Mouse (Mus musculus) embryonic facial prominence, embryonic 12.5 days (tissue): ENCODE data around the gene Fam198a. TPM values are rescaled to one million over a fixed set of nuclear protein-coding genes. Genes with fewer than 3 reads are reported as not detected.

Experiments
- ATAC-seq: fragments of 200-750 bp; cut with Nextera tagmentation; 2 replicates; pipeline ENCODE4 v1.8.0; 2017; ENCODE audit not compliant: insufficient number of reproducible peaks, insufficient read depth, low FRiP score, low TSS enrichment
- H3K27ac ChIP-seq: fragments of 300-500 bp; sonication (generic); 2 replicates; pipeline ENCODE4 v1.5.1; 2016; ENCODE audit warnings: mild to moderate bottlenecking
- H3K27me3 ChIP-seq: fragments of 300-500 bp; sonication (generic); 2 replicates; pipeline ENCODE4 v1.6.1; 2016; ENCODE audit warnings: mild to moderate bottlenecking, moderate library complexity
- H3K36me3 ChIP-seq: fragments of 300-500 bp; sonication (generic); 2 replicates; pipeline ENCODE4 v1.6.1; 2016; ENCODE audit warnings: mild to moderate bottlenecking
- H3K4me1 ChIP-seq: fragments of 300-500 bp; sonication (generic); 2 replicates; pipeline ENCODE4 v1.6.1; 2016
- H3K4me2 ChIP-seq: fragments of 300-500 bp; sonication (generic); replicated peaks from 2 replicates; pipeline ENCODE4 v1.6.1; 2016; ENCODE audit warnings: mild to moderate bottlenecking, moderate library complexity
- H3K4me3 ChIP-seq: fragments of 300-500 bp; sonication (generic); 2 replicates; pipeline ENCODE4 v1.5.1; 2016; ENCODE audit warnings: mild to moderate bottlenecking
- H3K9ac ChIP-seq: fragments of 300-500 bp; sonication (generic); 2 replicates; pipeline ENCODE4 v1.6.1; 2016; ENCODE audit warnings: mild to moderate bottlenecking, moderate library complexity
- H3K9me3 ChIP-seq: fragments of 300-500 bp; sonication (generic); 2 replicates; pipeline ENCODE4 v1.6.1; 2016; ENCODE audit warnings: mild to moderate bottlenecking, moderate library complexity
- WGBS: fragments of 180-500 bp; shearing (Covaris S2); methylation state at CpG from one replicate; pipeline ENCODE4 v1.1.7; 2016; 5-methylcytosine and 5-hydroxymethylcytosine counted together
- polyA plus RNA-seq: library from polyadenylated mRNA; unstranded; fragments of >200 nt; fragmentation: Nextera tagmentation; extraction: Ambion mirVana; gene quantifications from 2 replicates; pipeline ENCODE4 v1.2.1, GENCODE M21; 2016

Fam198a gene
- polyA plus RNA-seq, 1 experiment from 2014 or later: 2.1 TPM

DNA sequence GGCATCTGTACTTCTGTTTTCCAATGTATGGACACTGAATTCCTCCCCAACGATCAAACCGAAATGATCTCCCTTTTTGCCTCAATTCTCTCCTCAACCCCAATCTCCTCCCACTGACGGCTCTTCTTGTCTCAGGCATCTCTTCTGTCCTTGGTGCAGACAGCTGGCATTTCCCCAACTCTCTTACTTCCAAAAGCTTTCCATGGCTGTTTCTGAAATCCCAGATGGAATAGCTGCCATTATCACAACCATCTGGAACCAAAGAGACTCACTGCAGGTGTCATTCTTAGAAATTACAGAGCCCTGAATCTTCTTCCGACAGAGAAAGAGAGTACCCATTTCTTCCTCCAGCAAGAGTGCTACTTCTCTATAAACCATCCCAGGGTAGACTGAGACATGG lies 15.9 kb upstream of the Fam198a start:
- Histone ChIP-seq H3K4me2 (no peak overlapping the region), H3K4me1 (no peaks in the 10 kb centered on the region), H3K36me3 (no peaks in the 10 kb centered on the region), H3K9ac (no peak overlapping the region), H3K27ac (no peak overlapping the region), H3K4me3 (no peak overlapping the region), H3K9me3 (no peaks in the 10 kb centered on the region), H3K27me3 (no peaks in the 10 kb centered on the region)
- no peak for ATAC-seq
- 90% methylated on average over 4 of the region's 4 CpGs for WGBS

DNA sequence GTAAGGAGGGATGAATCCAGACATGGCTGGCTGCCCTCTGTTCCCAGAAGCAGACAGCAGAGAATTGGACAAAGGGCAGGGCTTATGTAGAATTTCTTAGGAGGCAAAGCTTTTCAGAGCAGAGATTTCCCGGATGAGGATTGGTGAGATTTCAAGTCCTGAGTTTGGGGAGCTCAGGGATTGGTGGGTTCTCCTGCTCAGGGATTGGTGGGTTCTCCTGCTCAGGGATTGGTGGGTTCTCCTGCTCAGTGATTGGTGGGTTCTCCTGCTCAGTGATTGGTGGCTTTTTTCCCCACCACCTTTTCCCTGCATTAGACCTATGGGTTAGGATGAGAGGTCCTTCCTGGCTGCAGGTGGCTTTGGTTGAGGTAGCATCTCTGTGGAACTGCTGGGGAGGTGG lies 13.8 kb upstream of the Fam198a start:
- Histone ChIP-seq H3K36me3 (no peaks in the 10 kb centered on the region), H3K27ac (no peak overlapping the region), H3K27me3 (no peaks in the 10 kb centered on the region), H3K9ac (no peak overlapping the region), H3K4me1 (no peaks in the 10 kb centered on the region), H3K4me3 (no peak overlapping the region), H3K4me2 (no peak overlapping the region), H3K9me3 (no peaks in the 10 kb centered on the region)
- no peak for ATAC-seq
- 75% methylated on average over 1 of the region's 1 CpGs for WGBS

DNA sequence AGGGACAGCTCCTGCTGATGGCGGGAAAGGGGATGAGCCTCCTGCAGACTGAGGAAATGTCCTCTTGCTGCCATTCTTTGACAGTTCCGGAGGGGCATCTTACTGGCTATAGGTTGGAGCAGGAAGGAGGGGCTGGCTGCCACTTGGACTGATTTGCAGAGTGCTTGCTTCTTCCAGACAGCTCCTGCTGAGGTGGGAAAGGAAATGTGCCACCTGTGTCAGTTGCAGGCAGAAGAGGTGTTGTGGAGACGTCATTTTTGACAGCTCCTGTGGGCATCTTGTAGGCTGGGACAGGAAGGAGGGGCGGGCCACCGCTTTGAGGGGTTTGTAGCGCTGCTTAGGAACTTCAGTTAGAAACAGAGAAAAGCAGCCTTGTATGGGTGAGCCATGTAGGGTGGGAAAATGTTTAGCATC lies 13.3 kb upstream of the Fam198a start:
- peak overlapping the region; percentile 33; the same call in 1 of the 2 replicates for H3K9ac ChIP-seq
- H3K4me3 ChIP-seq: peak overlapping the region; percentile 52; the same call in 1 of the 2 replicates
- 50% methylated on average over 6 of the region's 6 CpGs for WGBS
- no peak overlapping the region for H3K27ac ChIP-seq
- H3K27me3 ChIP-seq: no peaks in the 10 kb centered on the region
- no peaks in the 10 kb centered on the region for H3K36me3 ChIP-seq
- ATAC-seq: 0 out of 2 replicates have a peak, but pooled peaks have one; percentile 22
- H3K4me2 ChIP-seq: peak overlapping the region; percentile 44
- no peaks in the 10 kb centered on the region for H3K9me3 ChIP-seq
- no peaks in the 10 kb centered on the region for H3K4me1 ChIP-seq

DNA sequence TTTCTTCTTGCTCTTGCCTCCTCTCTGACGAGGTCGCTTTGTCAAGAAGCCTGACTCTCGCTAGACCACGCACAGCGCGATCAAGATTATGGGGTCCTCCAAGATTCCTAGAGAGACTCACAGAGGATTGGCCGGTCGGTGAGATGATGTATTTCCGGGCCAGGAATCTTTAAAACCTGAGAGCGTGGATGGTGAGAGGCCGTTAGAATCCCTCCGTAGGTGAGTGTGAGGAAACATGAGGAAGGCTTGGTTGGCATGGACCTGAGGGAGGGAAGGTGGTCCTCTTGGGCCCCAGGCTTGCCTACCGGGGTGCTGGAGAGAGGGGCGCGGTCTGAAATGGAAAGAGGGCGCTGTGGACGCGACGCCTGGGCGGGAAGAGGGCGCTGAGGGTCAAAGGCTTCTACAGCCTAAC lies 12.8 kb upstream of the Fam198a start:
- Histone ChIP-seq H3K4me1 (no peaks in the 10 kb centered on the region), H3K27me3 (no peaks in the 10 kb centered on the region), H3K4me3 (peak overlapping the region; percentile 52), H3K36me3 (no peaks in the 10 kb centered on the region), H3K4me2 (peak overlapping the region; percentile 44), H3K9ac (peak overlapping the region; percentile 44), H3K27ac (no peak overlapping the region), H3K9me3 (no peaks in the 10 kb centered on the region)
- 0 out of 2 replicates have a peak, but pooled peaks have one; percentile 64 for ATAC-seq
- WGBS: 61% methylated on average over 21 of the region's 21 CpGs

- Histone ChIP-seq H3K4me2 (no peak overlapping the region), H3K36me3 (no peaks in the 10 kb centered on the region), H3K4me3 (no peak overlapping the region), H3K27me3 (no peaks in the 10 kb centered on the region), H3K4me1 (no peaks in the 10 kb centered on the region), H3K27ac (no peak overlapping the region), H3K9me3 (no peaks in the 10 kb centered on the region), H3K9ac (no peak overlapping the region)
- no peak for ATAC-seq
- WGBS: 84% methylated on average over 3 of the region's 3 CpGs
Observed at GRCm38 (mm10) chr9:121943005-121943404, 7.8 kb upstream of the Fam198a start.

DNA sequence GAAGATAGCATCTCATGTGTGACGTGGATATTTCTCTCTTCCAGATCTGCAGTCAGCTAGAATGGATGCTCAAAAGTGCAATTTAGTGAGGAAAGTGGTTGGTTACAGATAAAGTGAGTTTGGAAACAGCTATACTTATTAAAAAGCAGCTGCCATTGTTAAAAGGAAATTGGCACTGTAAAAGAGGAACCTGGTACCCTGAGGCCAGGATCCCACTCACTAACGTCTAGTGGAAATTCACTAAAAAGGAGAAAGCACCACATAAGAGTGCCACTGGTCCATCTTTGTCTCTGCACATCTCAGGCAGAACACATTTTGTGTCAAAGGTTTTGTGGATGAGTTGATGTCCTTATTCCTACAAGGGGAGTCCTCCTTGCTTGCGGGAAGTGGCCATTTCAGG lies 7.2 kb upstream of the Fam198a start:
- H3K4me1 ChIP-seq: no peaks in the 10 kb centered on the region
- ATAC-seq: no peak
- WGBS: 86% methylated on average over 3 of the region's 3 CpGs
- no peak overlapping the region for H3K4me3 ChIP-seq
- no peak overlapping the region for H3K4me2 ChIP-seq
- no peaks in the 10 kb centered on the region for H3K27me3 ChIP-seq
- no peaks in the 10 kb centered on the region for H3K9me3 ChIP-seq
- no peaks in the 10 kb centered on the region for H3K36me3 ChIP-seq
- no peak overlapping the region for H3K9ac ChIP-seq
- no peak overlapping the region for H3K27ac ChIP-seq

DNA sequence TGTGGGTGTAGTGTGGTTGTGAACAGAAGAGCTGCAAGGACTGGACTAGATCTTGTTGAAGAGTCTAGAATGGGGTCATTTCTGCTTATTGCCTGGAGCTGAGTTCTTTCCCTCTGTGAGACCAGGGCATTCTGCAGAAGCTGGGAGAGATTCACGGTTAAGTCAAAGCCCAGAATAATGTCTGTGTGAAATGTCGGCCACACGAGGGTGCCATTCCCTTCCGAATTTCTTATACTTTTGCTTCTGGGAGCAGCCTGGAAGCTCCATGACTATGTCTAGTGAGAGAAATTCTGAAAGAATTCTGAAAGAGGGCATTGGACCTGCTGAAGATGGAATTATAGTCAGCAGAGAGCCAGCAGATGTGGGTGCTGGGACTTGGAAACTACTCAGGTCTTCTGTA lies 3.0 kb upstream of the Fam198a start:
- no peak overlapping the region for H3K4me2 ChIP-seq
- no peak for ATAC-seq

GRCm38 (mm10) chr9:121948431-121948830 lies 2.4 kb upstream of the Fam198a start:
- H3K27ac ChIP-seq: no peak overlapping the region
- ATAC-seq: no peak
- no peak overlapping the region for H3K9ac ChIP-seq
- WGBS: 78% methylated on average over 4 of the region's 4 CpGs
- H3K4me2 ChIP-seq: no peak overlapping the region
- no peaks in the 10 kb centered on the region for H3K27me3 ChIP-seq
- H3K4me1 ChIP-seq: peaks cover 16% of the 10 kb centered on the region
- no peaks in the 10 kb centered on the region for H3K9me3 ChIP-seq
- no peak overlapping the region for H3K4me3 ChIP-seq
- no peaks in the 10 kb centered on the region for H3K36me3 ChIP-seq

More for the DNA sequence above, 3.0 kb upstream of the Fam198a start:
- no peaks in the 10 kb centered on the region for H3K27me3 ChIP-seq
- H3K9ac ChIP-seq: no peak overlapping the region
- WGBS: 13% methylated on average over 4 of the region's 4 CpGs
- no peaks in the 10 kb centered on the region for H3K36me3 ChIP-seq
- H3K4me1 ChIP-seq: peaks cover 16% of the 10 kb centered on the region
- H3K4me3 ChIP-seq: no peak overlapping the region
- H3K27ac ChIP-seq: no peak overlapping the region
- H3K9me3 ChIP-seq: no peaks in the 10 kb centered on the region

DNA sequence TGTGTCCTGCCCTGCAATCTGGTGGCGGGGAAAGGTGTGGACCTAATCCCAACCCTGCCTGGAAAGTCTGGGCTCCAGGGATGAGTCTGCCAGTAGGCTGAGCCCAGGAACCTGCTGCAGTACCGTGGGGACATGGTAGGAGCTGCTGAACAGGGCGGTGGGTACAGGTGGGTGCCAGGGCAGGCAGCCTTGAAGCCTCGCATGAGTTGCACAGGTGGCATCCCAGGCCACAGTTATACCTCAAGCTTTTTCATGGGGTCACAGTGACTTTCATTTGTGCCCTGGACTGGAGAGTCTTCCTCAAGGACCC lies 281 bp downstream of the Fam198a start:
- Histone ChIP-seq H3K9me3 (no peaks in the 10 kb centered on the region), H3K4me2 (peak overlapping the region; percentile 41), H3K27ac (peak overlapping the region; percentile 69; the same call in 1 of the 2 replicates), H3K4me3 (peak overlapping the region; percentile 24), H3K36me3 (no peaks in the 10 kb centered on the region), H3K27me3 (no peaks in the 10 kb centered on the region), H3K4me1 (peaks cover 21% of the 10 kb centered on the region), H3K9ac (0 out of 2 replicates have a peak overlapping the region, but pooled peaks have one; percentile 2)
- 37% methylated on average over 4 of the region's 4 CpGs for WGBS
- ATAC-seq: no peak; the same call in 1 of the 2 replicates

- ATAC-seq: no peak
- 90% methylated on average over 6 of the region's 6 CpGs for WGBS
- Histone ChIP-seq H3K4me2 (no peak overlapping the region), H3K27ac (no peak overlapping the region), H3K4me1 (peaks cover 21% of the 10 kb centered on the region), H3K9me3 (no peaks in the 10 kb centered on the region), H3K9ac (no peak overlapping the region), H3K27me3 (no peaks in the 10 kb centered on the region), H3K36me3 (no peaks in the 10 kb centered on the region), H3K4me3 (no peak overlapping the region)
Observed at GRCm38 (mm10) chr9:121952596-121952995, 1.8 kb downstream of the Fam198a start.

DNA sequence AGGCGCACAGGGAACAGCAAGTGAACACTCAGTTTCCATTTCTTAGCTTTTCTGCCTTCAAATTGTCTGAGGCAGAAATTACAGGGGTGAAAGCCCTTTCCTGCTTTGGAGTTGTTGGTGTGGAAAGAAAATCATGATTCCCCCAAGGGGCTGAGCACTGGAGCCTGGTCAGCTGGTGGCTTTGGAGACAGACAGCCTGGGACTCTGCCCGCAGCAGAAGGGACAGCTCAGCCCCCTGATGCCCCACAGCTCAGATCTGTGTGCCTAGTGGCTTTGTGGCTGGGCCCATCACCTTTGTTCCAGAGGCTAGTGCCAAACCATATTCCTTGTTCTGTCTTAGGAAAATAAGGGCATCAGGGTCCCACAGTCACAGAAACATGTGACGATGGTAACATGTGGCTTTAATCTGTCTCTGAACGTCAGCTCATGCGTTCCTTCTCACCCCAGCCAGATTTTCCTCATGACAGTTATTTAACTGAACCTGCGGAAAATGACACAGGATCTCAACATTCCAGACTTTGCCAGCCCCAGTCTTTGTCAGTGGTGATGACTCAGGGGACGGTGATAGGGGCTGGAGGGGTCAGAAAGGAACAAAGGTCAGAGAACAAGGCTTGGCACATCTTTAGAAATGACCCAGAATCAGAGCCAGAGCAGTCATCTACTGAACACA lies 9.3 kb downstream of the Fam198a start:
- Histone ChIP-seq H3K9ac (no peak overlapping the region), H3K27me3 (no peaks in the 10 kb centered on the region), H3K36me3 (no peaks in the 10 kb centered on the region), H3K4me1 (peaks cover 11% of the 10 kb centered on the region; the same call in 1 of the 2 replicates), H3K9me3 (no peaks in the 10 kb centered on the region), H3K4me2 (no peak overlapping the region), H3K4me3 (no peak overlapping the region), H3K27ac (peak overlapping the region; percentile 69)
- WGBS: 22% methylated on average over 7 of the region's 7 CpGs
- ATAC-seq: no peak

- H3K27ac ChIP-seq: no peak overlapping the region
- peaks cover 9% of the 10 kb centered on the region for H3K4me1 ChIP-seq
- no peaks in the 10 kb centered on the region for H3K27me3 ChIP-seq
- no peak overlapping the region for H3K4me3 ChIP-seq
- H3K9ac ChIP-seq: no peak overlapping the region
- no peaks in the 10 kb centered on the region for H3K9me3 ChIP-seq
- H3K4me2 ChIP-seq: no peak overlapping the region
- 91% methylated on average over 7 of the region's 7 CpGs for WGBS
- ATAC-seq: no peak
- H3K36me3 ChIP-seq: no peaks in the 10 kb centered on the region
Observed at GRCm38 (mm10) chr9:121964941-121965340, 14.2 kb downstream of the Fam198a start.
